Mouse (Mus musculus): ENCODE data around the gene Mlec.

- TF ChIP-seq CTCF (IDR thresholded peaks at IDR 0.05; ENCODE audit: extremely low read depth, insufficient read depth, low read length) (no peak), POLR2A (IDR thresholded peaks at IDR 0.05; ENCODE audit: extremely low read depth, insufficient read depth, low read length) (no peak)
Observed at GRCm38 (mm10) chr5:115102231-115102630, 55.7 kb downstream of the Mlec start.
